Mouse (Mus musculus): ENCODE measurements around the gene Zfp956.

Gene Zfp956

GRCm38 (mm10) chr6:47974599-47974998 is 21.4 kb downstream of the Zfp956 start:
- DNase-seq (ENCODE audit: low spot score) = no peak

DNA sequence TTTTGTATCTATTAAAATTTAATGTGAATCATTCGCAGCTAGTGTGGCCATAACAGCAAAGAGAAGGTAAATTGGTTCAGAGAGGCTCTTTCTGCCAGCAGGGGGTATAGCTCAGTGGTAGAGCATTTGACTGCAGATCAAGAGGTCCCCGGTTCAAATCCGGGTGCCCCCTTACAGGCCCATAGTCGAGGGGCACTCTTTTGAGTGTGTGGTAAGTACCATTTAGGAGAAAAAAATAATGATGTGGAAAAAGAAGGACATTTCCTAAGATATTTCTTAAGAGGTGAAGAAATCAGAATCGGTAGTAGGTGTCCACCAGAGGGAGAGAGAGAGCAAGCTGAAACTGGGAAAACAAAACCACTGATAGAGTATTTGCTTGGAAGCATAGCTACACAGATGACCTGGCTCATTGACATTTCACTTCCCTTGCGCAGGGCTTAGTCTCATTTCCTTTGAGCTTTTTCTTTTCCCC is 25.7 kb downstream of the Zfp956 start:
- peak; percentile 65 for DNase-seq (ENCODE audit: low spot score)

DNA sequence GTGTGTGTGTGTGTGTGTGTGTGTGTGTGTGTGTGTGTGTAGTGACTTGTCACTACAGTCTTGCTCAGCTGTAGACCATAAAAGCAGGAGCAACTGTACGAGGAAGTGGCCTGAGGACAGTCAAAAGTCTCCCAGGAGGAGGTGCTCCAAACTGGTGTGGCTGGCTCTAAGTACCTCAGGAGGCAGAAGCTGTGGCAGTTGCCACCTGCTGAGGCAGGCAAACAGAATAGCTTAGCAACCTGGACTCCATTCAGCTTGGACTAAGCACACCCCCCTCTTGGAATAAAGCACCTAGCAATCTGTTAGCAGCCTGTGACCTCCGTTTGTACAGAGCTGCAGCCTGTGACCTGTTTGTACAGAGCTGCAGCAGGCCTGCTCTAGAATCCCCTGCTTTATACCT is 30.7 kb downstream of the Zfp956 start:
- DNase-seq (ENCODE audit: low spot score) = no peak

DNA sequence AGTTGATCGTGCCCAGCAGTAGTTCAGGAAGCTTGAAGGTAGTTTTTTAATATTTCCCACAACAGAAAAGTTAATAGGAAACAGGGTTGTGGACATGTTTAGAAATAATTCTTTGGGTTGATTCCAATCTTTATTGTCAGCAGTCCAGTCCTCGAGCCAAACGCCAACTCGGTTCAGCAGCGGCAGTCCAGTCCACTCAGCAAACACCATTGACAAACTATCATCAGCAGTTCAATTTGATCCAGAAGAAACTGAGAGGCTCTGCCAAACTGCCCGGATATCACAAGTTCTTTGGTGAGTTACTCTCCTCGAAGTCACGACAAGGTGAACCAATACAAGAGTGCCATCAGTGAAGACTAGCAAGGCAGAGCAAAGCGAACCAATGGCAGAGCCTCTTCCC is 42.5 kb downstream of the Zfp956 start:
- no peak for DNase-seq (ENCODE audit: low spot score)

DNA sequence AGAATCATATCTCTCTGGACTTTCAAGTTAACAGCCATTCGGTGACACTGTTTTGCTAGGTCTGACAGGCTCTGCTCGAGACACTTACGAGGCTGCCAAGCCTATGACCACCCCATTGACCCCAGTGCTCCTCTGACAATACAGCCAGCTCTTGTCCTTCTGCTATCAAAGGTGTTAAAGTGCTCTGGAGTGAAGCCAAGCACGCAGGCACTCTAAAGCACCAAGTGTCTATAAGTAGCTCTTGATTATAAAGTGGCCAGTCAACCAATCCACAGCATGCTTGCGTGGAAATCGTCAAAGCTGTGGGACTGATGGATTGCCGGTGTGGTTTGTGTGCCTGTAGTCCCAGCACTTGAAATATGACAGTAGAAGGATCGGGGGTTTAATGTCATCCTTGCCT is 57.5 kb downstream of the Zfp956 start:
- DNase-seq (ENCODE audit: low spot score) = no peak

Data from ovary, adult 18-20 months (tissue).